Mouse (Mus musculus) testis, adult 10 weeks (tissue): ENCODE data around the gene Faap100. TPM values are rescaled to one million over a fixed set of nuclear protein-coding genes. Genes with fewer than 3 reads are reported as not detected.

Source experiments
- polyA plus RNA-seq: library from polyadenylated mRNA; stranded (reverse); fragments of 350-450 nt; fragmentation: Illumina TruSeq; extraction: RNeasy Lipid Tissue Mini Kit (QIAGEN cat#74804); gene quantifications from one replicate; pipeline ENCODE4 v1.2.3, GENCODE M21; 2014; ENCODE audit warnings: low read depth, low replicate concordance

The Faap100 gene
- 0.15 TPM for polyA plus RNA-seq

GRCm38 (mm10) chr11:120378611-120379540 lies at the start of gene Faap100:
Gene Faap100 (minus strand): TSS chr11:120378764.

GRCm38 (mm10) chr11:120361295-120361694 lies 17.3 kb downstream of the Faap100 start, which contains the start of gene Fscn2:
Gene Fscn2 (plus strand): TSS chr11:120361534.

GRCm38 (mm10) chr11:120347791-120348683 lies 30.5 kb downstream of the Faap100 start, which contains the start of gene Actg1:
Gene Actg1 (minus strand): TSS chr11:120348542.

Other genes starting within 250 kb of the Faap100 start
- gene Slc38a10, start 227.4 kb downstream of the Faap100 start, polyA plus RNA-seq = 1.5 TPM
- gene Bahcc1, start 145.8 kb downstream of the Faap100 start, polyA plus RNA-seq = 0.41 TPM
- gene Actg1, start 30.2 kb downstream of the Faap100 start, polyA plus RNA-seq = 418 TPM
- not detected for gene Fscn2, start 17.2 kb downstream of the Faap100 start, polyA plus RNA-seq
- gene Nploc4, start 58.9 kb upstream of the Faap100 start, polyA plus RNA-seq = 35.9 TPM
- gene Tspan10, start 63.9 kb upstream of the Faap100 start, polyA plus RNA-seq = not detected
- 0.14 TPM for gene Pde6g, start 74.7 kb upstream of the Faap100 start, polyA plus RNA-seq
- not detected for gene Oxld1, start 79.3 kb upstream of the Faap100 start, polyA plus RNA-seq
- gene Ccdc137, start 79.4 kb upstream of the Faap100 start, polyA plus RNA-seq = 6.0 TPM
- 10.9 TPM for gene Arl16, start 88.8 kb upstream of the Faap100 start, polyA plus RNA-seq
- gene Mrpl12, start 105.8 kb upstream of the Faap100 start, polyA plus RNA-seq = 3.0 TPM
- 0.31 TPM for gene Slc25a10, start 113.1 kb upstream of the Faap100 start, polyA plus RNA-seq
- gene Gcgr, start 151.9 kb upstream of the Faap100 start, polyA plus RNA-seq = not detected
- 3.2 TPM for gene Mcrip1, start 171.0 kb upstream of the Faap100 start, polyA plus RNA-seq
- 2.5 TPM for gene Ppp1r27, start 172.4 kb upstream of the Faap100 start, polyA plus RNA-seq
- gene P4hb, start 194.5 kb upstream of the Faap100 start, polyA plus RNA-seq = 41.5 TPM
- gene Arhgdia, start 202.9 kb upstream of the Faap100 start, polyA plus RNA-seq = 5.0 TPM
- 15.0 TPM for gene Alyref, start 219.6 kb upstream of the Faap100 start, polyA plus RNA-seq
- 9.5 TPM for gene Anapc11, start 219.7 kb upstream of the Faap100 start, polyA plus RNA-seq
- not detected for gene Npb, start 229.7 kb upstream of the Faap100 start, polyA plus RNA-seq
- 6.7 TPM for gene Pcyt2, start 239.2 kb upstream of the Faap100 start, polyA plus RNA-seq
- gene Sirt7, start 246.5 kb upstream of the Faap100 start, polyA plus RNA-seq = 1.2 TPM